Mouse (Mus musculus): ENCODE results near the gene Spef1.

DNA sequence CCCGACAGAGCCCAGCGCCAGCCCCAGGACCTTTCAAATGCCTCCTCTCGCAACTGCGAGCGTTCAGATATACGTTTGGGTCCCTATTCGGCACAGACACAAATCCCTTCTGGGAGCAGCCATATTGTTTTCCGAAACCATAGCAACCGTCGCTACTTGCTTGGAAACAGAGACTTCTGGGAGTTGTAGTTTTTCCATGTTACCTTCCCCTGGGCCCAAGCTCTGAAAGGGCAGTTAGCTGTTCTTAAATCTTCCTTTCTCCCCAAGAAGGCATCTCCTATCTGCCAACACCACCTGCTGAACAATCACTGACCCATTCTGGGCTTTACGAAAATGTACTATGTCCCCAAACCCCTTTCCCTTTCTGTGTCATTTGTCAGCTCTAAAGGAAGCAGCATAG is 12.4 kb downstream of the Spef1 start:
- TF ChIP-seq CTCF (IDR thresholded peaks at IDR 0.05; ENCODE audit: borderline replicate concordance, insufficient read depth, low read depth, low read length): no peak
- no peak for TF ChIP-seq POLR2A (IDR thresholded peaks at IDR 0.05; ENCODE audit: borderline replicate concordance, insufficient read depth, low read length)

Data from cerebellum, adult 2 months (tissue).